Mouse (Mus musculus) cerebellum, adult (tissue): ENCODE measurements around the gene Ppp1r1c.

Experiments used
- ATAC-seq: cut with Nextera tagmentation; 2 replicates; pipeline ENCODE4 v1.9.2; 2017; ENCODE audit warnings: mild to moderate bottlenecking, moderate library complexity, mixed read lengths; ENCODE audit not compliant: insufficient number of reproducible peaks, low FRiP score, low TSS enrichment

Ppp1r1c gene

GRCm38 (mm10) chr2:79738958-79739357 lies 31.4 kb downstream of the Ppp1r1c start:
- no peak for ATAC-seq

DNA sequence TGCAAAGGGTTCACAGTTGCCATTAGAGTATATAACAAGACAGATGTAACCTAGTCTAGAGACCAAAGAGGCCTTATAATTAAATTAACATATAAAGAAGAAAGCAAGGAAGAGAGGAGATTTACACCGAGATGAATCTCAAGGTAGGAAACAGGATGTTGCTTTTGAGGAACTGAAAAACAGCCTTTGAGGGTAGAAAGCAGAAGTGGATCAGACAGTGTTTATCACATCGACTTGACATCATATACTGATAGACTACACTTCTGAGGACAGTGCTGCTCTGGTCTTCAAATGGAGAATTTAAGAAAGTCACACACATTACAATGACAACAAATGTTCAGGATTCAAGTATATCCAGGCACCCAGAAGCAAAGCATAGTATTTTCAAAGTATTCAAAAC lies 34.4 kb downstream of the Ppp1r1c start:
- ATAC-seq = no peak

DNA sequence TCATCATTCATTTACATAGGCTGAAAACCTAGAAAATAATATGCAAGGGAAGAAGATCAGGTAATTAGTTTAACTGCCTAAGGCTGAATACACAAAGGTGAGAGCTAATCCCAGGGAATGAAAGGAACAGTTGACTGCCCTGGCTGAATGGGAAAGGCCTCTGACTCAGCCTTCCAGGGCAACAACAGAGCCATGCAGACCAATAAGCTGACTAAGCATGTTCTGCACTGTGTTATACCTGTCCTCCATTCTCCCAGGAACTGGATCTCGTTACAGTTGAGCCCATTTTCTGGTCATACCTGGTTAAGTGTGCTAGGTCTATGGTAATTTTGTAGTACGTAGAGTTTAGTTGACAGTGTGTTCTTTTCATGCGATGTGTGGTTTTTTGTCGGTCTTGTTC lies 36.6 kb downstream of the Ppp1r1c start:
- ATAC-seq = no peak

- ATAC-seq = no peak
Observed at GRCm38 (mm10) chr2:79751685-79752084, 44.1 kb downstream of the Ppp1r1c start.

DNA sequence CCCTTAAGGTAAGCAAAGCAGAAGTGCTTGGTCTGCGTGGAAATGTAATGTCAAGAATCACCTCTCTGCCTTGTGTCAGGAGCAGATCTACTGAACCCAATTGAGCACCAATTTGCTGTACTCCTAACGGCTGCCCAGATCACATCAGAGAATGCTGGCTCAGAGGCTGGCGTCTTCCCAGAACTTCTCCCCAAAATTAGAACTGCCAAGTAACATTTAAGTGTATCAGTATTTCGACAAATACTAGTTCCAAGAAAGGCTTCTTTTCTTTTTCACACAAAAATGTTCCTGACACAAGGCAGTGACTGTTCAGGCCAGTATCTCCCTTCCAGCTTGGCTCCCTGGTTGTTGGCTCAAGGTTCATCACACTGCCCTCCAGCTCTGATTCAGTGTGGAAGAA lies 52.4 kb downstream of the Ppp1r1c start:
- no peak for ATAC-seq

GRCm38 (mm10) chr2:79762723-79763388 lies 55.3 kb downstream of the Ppp1r1c start:
- ATAC-seq = no peak

DNA sequence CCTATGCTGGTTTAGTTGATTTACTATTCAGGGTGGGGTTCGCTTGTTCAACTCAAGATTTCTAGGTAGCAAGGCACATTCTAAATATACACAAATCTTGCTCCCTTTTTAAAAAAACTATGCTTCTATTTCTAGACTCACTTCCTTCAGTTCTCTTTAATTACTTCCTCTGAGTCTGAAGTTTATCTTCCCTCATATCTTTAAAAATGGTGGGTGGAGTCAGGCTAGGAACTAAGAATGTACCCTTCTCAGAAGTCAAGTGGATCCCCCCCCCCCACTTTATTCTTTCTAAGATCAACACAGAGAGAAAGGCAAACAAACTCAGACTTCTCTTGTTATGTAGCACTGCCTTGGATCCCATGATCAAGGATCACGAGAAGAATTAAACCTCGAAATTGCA lies 57.5 kb downstream of the Ppp1r1c start:
- ATAC-seq = no peak

GRCm38 (mm10) chr2:79765723-79766122 lies 58.1 kb downstream of the Ppp1r1c start:
- ATAC-seq = no peak

DNA sequence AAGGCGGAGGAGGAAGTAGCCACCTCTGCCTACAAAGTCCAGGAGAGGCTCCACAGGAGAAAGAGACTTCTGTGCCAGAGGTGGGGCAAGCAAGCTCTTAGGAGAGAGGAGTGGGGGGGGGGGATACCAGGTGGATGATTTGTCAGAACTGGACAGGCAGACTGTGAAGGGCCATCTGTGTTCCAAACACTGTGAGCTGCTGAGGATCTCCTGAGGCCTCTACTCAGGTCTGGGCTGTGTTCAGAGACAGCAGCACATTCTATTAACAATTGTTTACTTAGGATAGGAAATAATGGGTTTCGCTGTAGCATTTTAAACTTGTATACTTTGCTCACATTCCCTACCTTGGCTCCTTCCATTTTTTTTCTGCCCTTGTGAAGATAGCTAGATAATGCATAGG lies 61.0 kb downstream of the Ppp1r1c start:
- no peak for ATAC-seq

GRCm38 (mm10) chr2:79770307-79770706 lies 62.7 kb downstream of the Ppp1r1c start:
- ATAC-seq = no peak

DNA sequence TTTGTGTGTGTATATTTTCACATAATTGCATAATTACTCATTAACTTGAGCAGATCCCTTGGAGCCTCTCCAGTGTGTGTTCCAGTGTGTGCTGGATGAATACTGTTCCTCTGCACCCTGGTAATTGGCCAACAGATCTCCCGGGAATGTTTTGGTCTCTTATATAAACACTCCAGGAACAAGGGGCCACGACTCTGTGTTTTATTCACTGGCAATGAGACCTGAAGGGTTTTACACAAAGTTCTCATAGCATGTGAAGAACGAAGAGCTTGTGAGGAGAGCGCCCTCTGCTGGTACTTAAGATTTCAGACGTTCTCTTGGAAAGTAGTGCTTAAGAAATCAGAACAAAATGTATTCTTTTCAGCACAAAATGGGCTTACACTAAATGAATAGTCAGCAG lies 66.8 kb downstream of the Ppp1r1c start:
- ATAC-seq = peak; percentile 74

GRCm38 (mm10) chr2:79777801-79778200 lies 70.2 kb downstream of the Ppp1r1c start:
- no peak for ATAC-seq

GRCm38 (mm10) chr2:79780772-79781171 lies 73.2 kb downstream of the Ppp1r1c start:
- ATAC-seq = no peak

GRCm38 (mm10) chr2:79785541-79786134 lies 78.1 kb downstream of the Ppp1r1c start:
- no peak for ATAC-seq

GRCm38 (mm10) chr2:79786467-79786866 lies 78.9 kb downstream of the Ppp1r1c start:
- ATAC-seq = no peak

GRCm38 (mm10) chr2:79793186-79793585 lies 85.6 kb downstream of the Ppp1r1c start:
- no peak for ATAC-seq

- ATAC-seq = no peak
Observed at GRCm38 (mm10) chr2:79797444-79797843, 89.9 kb downstream of the Ppp1r1c start.

DNA sequence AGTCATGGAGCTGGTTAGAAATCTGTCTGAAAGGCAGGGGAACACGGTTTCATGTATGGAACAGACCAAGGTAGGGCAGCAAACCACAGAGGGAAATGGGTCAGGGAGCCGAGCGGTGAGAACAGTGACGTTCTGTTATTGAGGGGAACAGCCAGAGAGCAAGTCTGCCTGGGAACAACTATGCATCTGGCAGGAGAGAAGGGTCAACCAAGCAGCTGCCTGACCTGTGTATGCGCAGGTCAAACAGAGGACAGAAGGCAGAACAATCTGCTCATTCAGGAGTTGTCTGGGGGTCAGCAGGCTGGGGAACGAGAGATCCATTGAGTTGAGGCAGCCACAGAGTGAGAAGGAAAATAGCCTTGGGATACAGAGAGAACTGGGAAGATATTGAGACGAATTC lies 91.0 kb downstream of the Ppp1r1c start:
- ATAC-seq = no peak

- ATAC-seq = no peak
Observed at GRCm38 (mm10) chr2:79815708-79816484, 108.3 kb downstream of the Ppp1r1c start.

DNA sequence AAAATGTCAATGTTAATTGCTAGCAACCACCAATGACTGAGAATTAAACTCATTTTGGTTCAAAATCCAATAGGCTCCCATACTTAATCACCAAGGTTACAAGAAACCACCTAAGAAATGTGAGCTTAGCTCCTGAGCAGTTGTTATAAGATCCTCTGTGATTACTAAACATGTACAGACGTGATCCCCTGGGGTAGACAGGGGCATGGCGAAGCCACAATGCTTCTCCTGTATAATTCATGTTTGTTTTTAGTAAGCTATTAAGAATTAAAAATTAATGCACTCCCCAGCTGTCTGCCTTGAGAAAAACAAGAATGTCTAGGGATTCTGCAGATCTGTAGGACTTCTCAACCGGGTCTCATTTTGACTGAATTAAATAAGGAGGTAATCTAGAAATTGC lies 112.0 kb downstream of the Ppp1r1c start:
- ATAC-seq = no peak

GRCm38 (mm10) chr2:79825853-79826252 lies 118.3 kb downstream of the Ppp1r1c start:
- no peak for ATAC-seq

DNA sequence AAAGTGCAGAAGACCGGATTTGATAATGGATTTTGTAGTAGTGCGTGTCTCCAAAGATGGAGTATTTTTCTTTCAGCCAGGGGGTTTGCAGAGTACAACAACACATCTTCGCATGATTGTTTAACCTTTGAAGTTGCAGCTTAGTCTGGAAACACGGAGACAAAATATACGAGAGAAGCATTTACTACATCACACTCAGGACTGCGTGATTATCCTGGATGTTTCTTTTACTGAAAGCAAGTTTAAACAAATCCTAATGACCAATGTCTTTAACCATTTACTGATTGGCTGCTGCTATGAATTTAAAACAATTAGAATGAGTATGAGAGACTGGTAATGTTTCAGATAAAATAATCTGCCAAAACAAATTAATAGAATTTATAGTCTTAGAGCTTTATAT lies 131.5 kb downstream of the Ppp1r1c start:
- ATAC-seq = no peak
